Mouse (Mus musculus): Measurements from ENCODE around the gene App. TPM values are rescaled to one million over a fixed set of nuclear protein-coding genes. Genes with fewer than 3 reads are reported as not detected.

The App gene
- polyA plus RNA-seq, 1 experiment from 2014 or later = 166 TPM

GRCm38 (mm10) chr16:85017845-85018244 is 155.7 kb downstream of the App start:
- H3K4me1 ChIP-seq = peaks cover 8% of the 10 kb centered on the region; the same call in 1 of the 2 replicates
- no peak overlapping the region for H3K9ac ChIP-seq
- H3K27me3 ChIP-seq (replicated peaks) = no peaks in the 10 kb centered on the region
- no peaks in the 10 kb centered on the region for H3K9me3 ChIP-seq
- no peak overlapping the region for H3K4me3 ChIP-seq
- 39% methylated on average over 7 of the region's 7 CpGs for WGBS
- H3K36me3 ChIP-seq = peaks cover 40% of the 10 kb centered on the region
- no peak overlapping the region for H3K4me2 ChIP-seq
- ATAC-seq (ENCODE audit: extremely low read depth, insufficient number of reproducible peaks, low FRiP score, low TSS enrichment) = no peak
- H3K27ac ChIP-seq (replicated peaks) = no peak overlapping the region

GRCm38 (mm10) chr16:85012695-85013094 is 160.9 kb downstream of the App start:
- whole genome bisulfite sequencing = 84% methylated on average over 3 of the region's 3 CpGs
- no peak overlapping the region for H3K4me3 ChIP-seq
- no peak overlapping the region for H3K27ac ChIP-seq (replicated peaks)
- peaks cover 64% of the 10 kb centered on the region for H3K36me3 ChIP-seq
- H3K27me3 ChIP-seq (replicated peaks) = no peaks in the 10 kb centered on the region
- peaks cover 14% of the 10 kb centered on the region; the same call in 1 of the 2 replicates for H3K4me1 ChIP-seq
- no peak overlapping the region for H3K9ac ChIP-seq
- no peak overlapping the region for H3K4me2 ChIP-seq
- H3K9me3 ChIP-seq = no peaks in the 10 kb centered on the region
- no peak for ATAC-seq (ENCODE audit: extremely low read depth, insufficient number of reproducible peaks, low FRiP score, low TSS enrichment)

DNA sequence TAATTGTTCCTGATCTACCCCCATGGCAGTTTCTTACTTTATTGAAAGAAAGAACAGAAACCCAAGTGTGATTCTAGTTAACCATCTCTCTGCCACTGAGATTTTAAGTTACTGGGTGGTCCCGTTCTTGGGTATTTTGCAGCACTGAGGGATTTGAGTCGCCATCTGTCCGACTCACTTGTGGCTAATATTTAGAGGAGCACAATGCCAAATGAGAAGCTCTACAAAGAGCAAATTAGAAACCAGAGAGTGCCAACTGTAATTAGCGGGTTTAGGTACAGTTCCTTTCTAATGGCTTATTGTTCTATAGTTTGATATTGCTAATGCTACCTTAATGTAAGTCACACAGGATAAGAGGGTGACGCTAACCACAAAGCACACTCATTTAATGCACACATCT is 161.4 kb downstream of the App start:
- Histone ChIP-seq H3K4me2 (no peak overlapping the region), H3K9ac (no peak overlapping the region), H3K9me3 (no peaks in the 10 kb centered on the region), H3K27ac (replicated peaks) (no peak overlapping the region), H3K4me1 (0 out of 2 replicates have a peak, but pooled peaks cover 10% of the 10 kb centered on the region), H3K4me3 (no peak overlapping the region), H3K36me3 (peaks cover 64% of the 10 kb centered on the region), H3K27me3 (replicated peaks) (no peaks in the 10 kb centered on the region)
- 89% methylated on average over 5 of the region's 5 CpGs for WGBS
- no peak for ATAC-seq (ENCODE audit: extremely low read depth, insufficient number of reproducible peaks, low FRiP score, low TSS enrichment)

- no peak for ATAC-seq (ENCODE audit: extremely low read depth, insufficient number of reproducible peaks, low FRiP score, low TSS enrichment)
- 0 out of 2 replicates have a peak, but pooled peaks cover 10% of the 10 kb centered on the region for H3K4me1 ChIP-seq
- peaks cover 71% of the 10 kb centered on the region for H3K36me3 ChIP-seq
- no peaks in the 10 kb centered on the region for H3K9me3 ChIP-seq
- WGBS = 86% methylated on average over 2 of the region's 2 CpGs
- no peak overlapping the region for H3K27ac ChIP-seq (replicated peaks)
- H3K9ac ChIP-seq = no peak overlapping the region
- H3K4me3 ChIP-seq = no peak overlapping the region
- no peak overlapping the region for H3K4me2 ChIP-seq
- no peaks in the 10 kb centered on the region for H3K27me3 ChIP-seq (replicated peaks)
Measured at GRCm38 (mm10) chr16:85010651-85011050, 162.9 kb downstream of the App start.

DNA sequence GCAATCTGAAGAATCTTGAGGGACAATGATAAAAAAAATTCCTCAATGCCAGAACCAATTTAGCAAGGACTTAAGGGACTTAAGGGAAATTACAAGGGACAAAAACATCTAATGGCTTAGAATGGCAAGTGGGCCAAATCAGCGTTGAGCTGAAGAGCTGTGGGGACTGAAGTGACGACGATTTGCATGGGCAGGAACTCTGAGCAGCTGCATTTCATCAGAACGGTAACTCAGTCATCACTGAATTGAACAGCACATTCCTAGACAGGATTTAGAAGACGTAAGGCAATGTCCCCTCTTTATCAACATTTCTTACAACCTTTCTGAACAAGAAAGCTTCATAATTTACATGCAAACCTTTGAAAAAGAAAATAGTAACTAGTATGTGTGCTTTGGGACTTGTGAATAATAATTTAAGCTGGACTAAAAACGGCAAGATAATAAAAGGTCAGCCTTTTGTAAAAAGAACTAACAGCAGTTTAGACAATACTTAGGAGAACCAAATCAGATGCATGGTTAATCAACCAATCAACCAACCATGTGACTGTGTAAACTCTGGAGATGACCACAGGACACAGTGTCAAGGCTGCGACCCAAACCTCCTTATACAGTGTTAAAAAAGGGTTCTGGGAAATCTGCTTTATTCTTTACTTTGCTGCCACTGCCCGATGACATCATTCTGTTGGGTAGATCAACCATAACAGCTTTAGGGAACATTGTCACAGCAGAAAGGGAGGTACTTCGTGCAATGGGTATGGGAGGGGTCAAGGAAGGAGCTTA is 164.5 kb downstream of the App start:
- H3K9ac ChIP-seq = no peak overlapping the region
- ATAC-seq (ENCODE audit: extremely low read depth, insufficient number of reproducible peaks, low FRiP score, low TSS enrichment) = no peak
- H3K36me3 ChIP-seq = peaks cover 61% of the 10 kb centered on the region
- no peak overlapping the region for H3K27ac ChIP-seq (replicated peaks)
- H3K4me1 ChIP-seq = 0 out of 2 replicates have a peak, but pooled peaks cover 10% of the 10 kb centered on the region
- no peak overlapping the region for H3K4me3 ChIP-seq
- 55% methylated on average over 9 of the region's 9 CpGs for WGBS
- no peaks in the 10 kb centered on the region for H3K27me3 ChIP-seq (replicated peaks)
- H3K9me3 ChIP-seq = no peaks in the 10 kb centered on the region
- H3K4me2 ChIP-seq = no peak overlapping the region

DNA sequence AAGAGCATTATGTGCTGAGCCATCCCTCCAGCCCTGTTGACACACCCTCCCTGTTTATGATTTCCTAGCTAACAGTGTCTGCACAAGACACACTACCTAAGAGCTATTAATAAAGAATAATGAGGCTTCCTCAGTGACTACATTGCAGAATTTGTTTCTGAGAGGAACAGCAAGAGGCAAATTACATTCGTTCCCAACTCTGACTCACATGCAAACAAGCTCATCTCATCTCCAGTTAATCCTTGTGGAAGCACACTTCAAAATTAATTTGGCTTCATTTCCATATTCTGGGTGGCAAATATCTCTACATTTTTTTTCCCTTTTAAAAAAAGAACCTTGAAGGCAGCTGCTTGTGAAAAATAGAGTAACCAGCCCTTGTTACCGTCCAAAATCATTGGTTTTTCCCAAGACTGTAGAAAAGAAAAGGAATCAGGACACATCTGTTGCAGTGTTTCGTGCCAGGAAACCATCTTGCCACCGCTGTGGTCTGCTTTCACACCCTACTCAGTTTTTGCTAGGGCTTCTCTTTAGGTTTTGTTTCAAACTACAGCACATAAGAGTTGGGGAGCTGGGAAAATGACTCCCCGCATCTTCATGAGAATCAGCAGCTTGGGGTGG is 171.5 kb downstream of the App start:
- Histone ChIP-seq H3K27ac (replicated peaks) (no peak overlapping the region), H3K4me1 (peaks cover 12% of the 10 kb centered on the region), H3K4me3 (no peak overlapping the region), H3K9ac (no peak overlapping the region), H3K27me3 (replicated peaks) (no peaks in the 10 kb centered on the region), H3K9me3 (peaks cover 7% of the 10 kb centered on the region; the same call in 1 of the 2 replicates), H3K36me3 (peaks cover 57% of the 10 kb centered on the region), H3K4me2 (no peak overlapping the region)
- ATAC-seq (ENCODE audit: extremely low read depth, insufficient number of reproducible peaks, low FRiP score, low TSS enrichment) = no peak
- 90% methylated on average over 5 of the region's 5 CpGs for WGBS

DNA sequence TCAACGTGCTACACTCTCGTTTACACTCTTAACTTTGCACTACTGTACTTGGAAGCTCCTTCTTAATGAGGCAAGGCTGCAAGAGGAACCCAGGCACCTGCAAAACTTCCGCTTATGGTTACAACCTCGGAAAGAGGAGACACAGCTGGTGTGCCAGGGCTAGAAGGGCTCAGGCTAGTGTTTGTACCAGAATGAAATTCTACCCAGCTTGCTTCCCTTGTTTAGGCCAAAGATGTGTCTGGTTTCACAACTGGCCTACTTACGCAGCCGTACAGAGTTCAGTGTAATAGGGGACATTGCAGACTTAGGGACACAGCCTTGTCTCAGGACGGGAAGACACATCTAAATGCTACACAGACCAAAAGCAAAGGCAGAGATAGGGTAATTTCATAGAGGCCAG is 173.3 kb downstream of the App start:
- no peaks in the 10 kb centered on the region for H3K27me3 ChIP-seq (replicated peaks)
- H3K27ac ChIP-seq (replicated peaks) = no peak overlapping the region
- H3K4me1 ChIP-seq = peaks cover 18% of the 10 kb centered on the region
- no peak overlapping the region for H3K4me3 ChIP-seq
- peaks cover 60% of the 10 kb centered on the region for H3K36me3 ChIP-seq
- peaks cover 7% of the 10 kb centered on the region; the same call in 1 of the 2 replicates for H3K9me3 ChIP-seq
- no peak overlapping the region for H3K4me2 ChIP-seq
- 87% methylated on average over 7 of the region's 7 CpGs for WGBS
- ATAC-seq (ENCODE audit: extremely low read depth, insufficient number of reproducible peaks, low FRiP score, low TSS enrichment) = no peak
- H3K9ac ChIP-seq = no peak overlapping the region

DNA sequence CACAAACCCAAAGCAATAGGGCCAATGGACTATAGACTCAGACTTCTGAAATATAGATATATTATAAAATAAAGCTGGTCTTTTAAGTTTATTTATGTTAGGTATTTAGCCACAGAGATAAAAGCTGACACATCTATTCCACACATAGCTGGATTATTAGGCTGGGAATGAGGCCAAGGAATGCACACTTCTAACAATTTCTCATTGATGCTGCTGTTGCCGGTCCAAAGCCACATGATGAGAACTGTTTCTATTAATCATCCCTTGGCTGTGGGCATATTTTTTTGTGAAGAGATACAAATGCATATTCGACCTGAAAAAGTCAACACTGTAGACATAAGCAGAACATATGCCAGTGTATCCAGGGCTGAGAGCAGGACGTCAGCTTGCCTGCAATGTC is 176.0 kb downstream of the App start:
- Histone ChIP-seq H3K4me3 (no peak overlapping the region), H3K27ac (replicated peaks) (0 out of 2 replicates have a peak overlapping the region, but pooled peaks have one; percentile 21), H3K36me3 (peaks cover 59% of the 10 kb centered on the region), H3K4me2 (no peak overlapping the region), H3K9ac (no peak overlapping the region), H3K9me3 (peaks cover 7% of the 10 kb centered on the region; the same call in 1 of the 2 replicates), H3K4me1 (peaks cover 22% of the 10 kb centered on the region), H3K27me3 (replicated peaks) (no peaks in the 10 kb centered on the region)
- no peak for ATAC-seq (ENCODE audit: extremely low read depth, insufficient number of reproducible peaks, low FRiP score, low TSS enrichment)
- WGBS = 38% methylated on average over 3 of the region's 3 CpGs

GRCm38 (mm10) chr16:84995441-84995867 is 178.1 kb downstream of the App start:
- peaks cover 26% of the 10 kb centered on the region for H3K4me1 ChIP-seq
- H3K27ac ChIP-seq (replicated peaks) = peak overlapping the region; percentile 39; the same call in 1 of the 2 replicates
- H3K9me3 ChIP-seq = no peaks in the 10 kb centered on the region
- H3K27me3 ChIP-seq (replicated peaks) = no peaks in the 10 kb centered on the region
- WGBS = 45% methylated on average over 6 of the region's 6 CpGs
- no peak overlapping the region for H3K9ac ChIP-seq
- H3K4me2 ChIP-seq = no peak overlapping the region
- H3K36me3 ChIP-seq = peaks cover 54% of the 10 kb centered on the region
- ATAC-seq (ENCODE audit: extremely low read depth, insufficient number of reproducible peaks, low FRiP score, low TSS enrichment) = no peak
- H3K4me3 ChIP-seq = no peak overlapping the region

DNA sequence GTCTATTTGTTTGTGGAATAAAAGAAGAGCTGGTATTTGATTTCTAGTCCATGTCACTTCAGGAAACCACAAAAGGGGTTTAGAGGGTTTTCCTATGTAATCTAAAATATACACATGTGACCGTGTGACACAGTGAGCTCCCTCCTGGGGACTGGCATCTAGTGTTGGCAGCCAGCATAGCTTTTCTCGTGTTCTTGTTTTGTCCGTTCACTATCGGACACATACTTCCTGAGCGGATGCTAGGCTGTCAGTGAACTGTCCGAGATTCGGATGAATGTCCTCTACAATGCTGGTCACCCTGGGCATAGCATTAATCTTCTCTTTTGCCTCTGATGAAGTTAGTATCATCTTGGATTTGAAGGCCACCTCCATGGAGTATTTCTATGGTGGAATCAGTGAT is 180.7 kb downstream of the App start:
- Histone ChIP-seq H3K27me3 (replicated peaks) (no peaks in the 10 kb centered on the region), H3K4me2 (no peak overlapping the region), H3K4me3 (no peak overlapping the region), H3K9ac (no peak overlapping the region), H3K9me3 (no peaks in the 10 kb centered on the region), H3K36me3 (peaks cover 47% of the 10 kb centered on the region), H3K4me1 (peaks cover 39% of the 10 kb centered on the region), H3K27ac (replicated peaks) (peak overlapping the region; percentile 10; the same call in 1 of the 2 replicates)
- no peak for ATAC-seq (ENCODE audit: extremely low read depth, insufficient number of reproducible peaks, low FRiP score, low TSS enrichment)
- 73% methylated on average over 7 of the region's 7 CpGs for WGBS

DNA sequence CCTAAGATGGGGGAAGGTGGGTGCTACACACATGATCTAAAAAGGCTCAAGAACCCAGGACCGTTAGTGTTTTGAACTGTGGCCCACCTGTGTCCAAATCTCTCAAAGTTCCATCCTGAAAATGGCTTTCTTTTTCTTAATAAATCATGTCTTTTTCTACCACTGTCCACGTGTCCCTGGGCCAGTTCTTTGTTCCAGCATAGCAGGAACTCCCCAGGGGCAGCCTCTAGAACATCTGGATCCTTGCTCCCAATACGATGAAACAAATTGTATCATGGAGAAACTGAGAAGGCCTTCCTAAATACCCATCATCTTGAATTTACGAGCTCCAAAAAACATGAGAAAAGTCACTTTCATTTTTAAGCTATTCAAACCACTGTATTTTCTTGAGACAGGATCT is 182.6 kb downstream of the App start:
- ATAC-seq (ENCODE audit: extremely low read depth, insufficient number of reproducible peaks, low FRiP score, low TSS enrichment) = no peak
- 77% methylated on average over 4 of the region's 4 CpGs for WGBS
- H3K4me3 ChIP-seq = no peak overlapping the region
- H3K9ac ChIP-seq = no peak overlapping the region
- H3K27ac ChIP-seq (replicated peaks) = peak overlapping the region; percentile 62; the same call in 1 of the 2 replicates
- peaks cover 52% of the 10 kb centered on the region for H3K36me3 ChIP-seq
- no peaks in the 10 kb centered on the region for H3K9me3 ChIP-seq
- H3K4me1 ChIP-seq = peaks cover 36% of the 10 kb centered on the region
- H3K27me3 ChIP-seq (replicated peaks) = no peaks in the 10 kb centered on the region
- H3K4me2 ChIP-seq = no peak overlapping the region

Measured in heart, embryonic 13.5 days (tissue).